Mouse (Mus musculus): ENCODE data around the gene Pitpnm2. TPM values are rescaled to one million over a fixed set of nuclear protein-coding genes. Genes with fewer than 3 reads are reported as not detected.

Pitpnm2 gene
- polyA plus RNA-seq, 1 experiment: not detected

DNA sequence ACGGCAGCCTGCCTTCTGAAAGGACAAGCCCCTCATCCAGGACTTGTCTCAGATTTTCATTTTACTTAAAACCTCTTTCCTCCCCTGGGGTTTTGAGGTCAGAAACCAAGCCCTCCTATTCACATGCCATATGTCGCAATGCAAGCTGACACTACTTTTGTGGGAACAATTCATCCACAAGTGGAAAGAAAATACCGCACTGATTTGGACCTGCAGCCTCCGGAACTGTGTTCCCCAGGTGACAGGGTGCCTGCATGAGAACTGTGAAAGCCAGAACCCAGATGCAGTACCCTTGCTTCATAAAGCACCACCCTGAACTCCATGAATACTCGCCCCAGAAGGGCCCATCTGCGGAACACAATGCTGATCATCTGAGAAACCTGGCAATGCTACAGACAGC lies 22.4 kb downstream of the Pitpnm2 start:
- TF ChIP-seq POLR2A (IDR thresholded peaks at IDR 0.05; ENCODE audit: insufficient read depth, low read depth, low read length) (no peak), CTCF (IDR thresholded peaks at IDR 0.05; ENCODE audit: insufficient read depth, low read depth, low read length) (no peak)
- peaks cover 52% of the 10 kb centered on the region for H3K4me1 ChIP-seq (ENCODE audit: control insufficient read depth, insufficient read depth, low read length)
- no peak overlapping the region for H3K4me3 ChIP-seq (ENCODE audit: insufficient read depth, low read depth, low read length)
- WGBS: 62% methylated on average over 6 of the region's 6 CpGs
- no peak overlapping the region for H3K27ac ChIP-seq (ENCODE audit: insufficient read depth, low read depth, low read length)

DNA sequence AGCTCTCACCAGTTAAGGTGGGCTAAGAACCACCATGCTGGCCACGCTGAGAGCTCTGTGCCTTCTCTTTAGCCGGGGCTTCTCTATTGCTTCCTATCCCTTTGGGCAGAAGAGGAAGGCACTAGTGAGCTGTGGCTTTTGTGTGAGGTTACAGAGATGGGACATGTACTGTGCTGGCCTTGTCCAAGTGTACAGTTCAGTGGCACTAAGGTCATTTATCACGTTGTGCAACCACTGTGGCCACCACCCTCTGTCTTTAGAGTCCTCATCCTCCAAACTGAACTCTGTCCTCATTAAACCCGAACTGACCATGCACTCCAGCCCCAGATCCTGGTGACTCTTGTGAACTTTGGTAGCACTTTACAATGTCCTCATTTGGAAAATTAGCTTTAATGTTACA lies 23.1 kb downstream of the Pitpnm2 start:
- Histone ChIP-seq H3K4me3 (ENCODE audit: insufficient read depth, low read depth, low read length) (no peak overlapping the region), H3K27ac (ENCODE audit: insufficient read depth, low read depth, low read length) (no peak overlapping the region), H3K4me1 (ENCODE audit: control insufficient read depth, insufficient read depth, low read length) (peaks cover 53% of the 10 kb centered on the region)
- TF ChIP-seq CTCF (IDR thresholded peaks at IDR 0.05; ENCODE audit: insufficient read depth, low read depth, low read length) (no peak), POLR2A (IDR thresholded peaks at IDR 0.05; ENCODE audit: insufficient read depth, low read depth, low read length) (no peak)
- 91% methylated on average over 4 of the region's 4 CpGs for WGBS

DNA sequence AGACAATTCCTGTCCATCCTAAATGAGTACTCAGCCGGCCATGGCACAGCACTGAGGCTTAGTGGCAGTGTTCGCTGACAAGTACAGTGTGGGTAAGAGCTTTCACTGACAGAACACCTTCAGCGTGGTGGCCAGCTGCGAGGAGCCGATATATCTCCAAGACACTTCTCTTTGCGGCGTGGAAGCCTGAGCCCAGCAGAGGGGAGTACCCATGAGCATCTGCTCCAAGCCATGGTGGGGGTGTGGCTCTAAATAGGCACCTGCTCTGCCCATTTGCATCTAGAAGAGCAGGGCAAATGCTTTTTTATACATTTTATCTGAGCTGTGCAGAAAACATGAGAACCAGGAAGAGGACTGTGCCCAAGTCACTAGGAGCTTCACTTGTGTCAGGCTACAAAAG lies 23.7 kb downstream of the Pitpnm2 start:
- Histone ChIP-seq H3K4me3 (ENCODE audit: insufficient read depth, low read depth, low read length) (no peak overlapping the region), H3K27ac (ENCODE audit: insufficient read depth, low read depth, low read length) (no peak overlapping the region; the same call in 1 of the 2 replicates), H3K4me1 (ENCODE audit: control insufficient read depth, insufficient read depth, low read length) (peaks cover 56% of the 10 kb centered on the region)
- WGBS: 79% methylated on average over 7 of the region's 7 CpGs
- TF ChIP-seq CTCF (IDR thresholded peaks at IDR 0.05; ENCODE audit: insufficient read depth, low read depth, low read length) (no peak), POLR2A (IDR thresholded peaks at IDR 0.05; ENCODE audit: insufficient read depth, low read depth, low read length) (no peak)

DNA sequence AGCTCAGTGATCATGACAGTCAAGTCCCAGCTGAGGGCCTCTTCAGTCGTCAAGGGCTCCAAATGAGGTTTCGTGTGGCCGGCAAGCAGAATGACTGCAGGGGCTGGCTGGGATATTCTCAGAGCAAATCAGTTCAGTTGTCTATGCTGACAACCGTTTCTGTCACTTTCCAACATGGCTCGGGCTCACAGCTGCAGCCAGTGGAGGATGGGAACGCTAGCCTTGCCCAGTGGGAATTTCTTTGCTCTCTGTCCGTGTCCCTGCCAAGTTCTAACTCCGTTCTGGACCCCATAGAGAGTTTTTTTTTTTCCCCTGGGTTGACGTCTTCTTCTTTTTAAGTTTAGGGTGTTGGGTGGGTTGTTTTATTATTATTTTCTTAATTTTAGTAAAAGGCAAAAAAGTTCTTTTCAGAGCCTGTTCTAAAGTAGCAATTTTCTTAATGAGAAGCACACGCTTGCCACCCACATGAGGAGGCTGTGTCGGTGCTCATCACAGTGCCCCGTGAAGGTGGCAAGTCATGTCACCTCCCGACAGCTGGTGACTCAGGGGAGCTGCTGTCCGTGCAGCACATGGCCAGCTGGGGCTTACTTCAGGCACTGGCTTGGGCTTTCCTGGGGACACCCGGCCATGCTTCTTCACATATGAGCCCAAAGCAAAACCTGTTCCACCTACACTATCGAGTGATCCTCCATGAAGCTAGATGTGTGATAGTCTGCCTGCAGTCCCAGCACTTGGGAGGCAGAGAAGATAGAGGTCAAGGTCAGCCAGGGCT lies 25.1 kb downstream of the Pitpnm2 start:
- H3K4me1 ChIP-seq (ENCODE audit: control insufficient read depth, insufficient read depth, low read length): peaks cover 63% of the 10 kb centered on the region
- TF ChIP-seq POLR2A (IDR thresholded peaks at IDR 0.05; ENCODE audit: insufficient read depth, low read depth, low read length) (no peak), CTCF (IDR thresholded peaks at IDR 0.05; ENCODE audit: insufficient read depth, low read depth, low read length) (no peak)
- H3K27ac ChIP-seq (ENCODE audit: insufficient read depth, low read depth, low read length): peak overlapping the region; percentile 96
- no peak overlapping the region for H3K4me3 ChIP-seq (ENCODE audit: insufficient read depth, low read depth, low read length)
- WGBS: 30% methylated on average over 16 of the region's 16 CpGs

DNA sequence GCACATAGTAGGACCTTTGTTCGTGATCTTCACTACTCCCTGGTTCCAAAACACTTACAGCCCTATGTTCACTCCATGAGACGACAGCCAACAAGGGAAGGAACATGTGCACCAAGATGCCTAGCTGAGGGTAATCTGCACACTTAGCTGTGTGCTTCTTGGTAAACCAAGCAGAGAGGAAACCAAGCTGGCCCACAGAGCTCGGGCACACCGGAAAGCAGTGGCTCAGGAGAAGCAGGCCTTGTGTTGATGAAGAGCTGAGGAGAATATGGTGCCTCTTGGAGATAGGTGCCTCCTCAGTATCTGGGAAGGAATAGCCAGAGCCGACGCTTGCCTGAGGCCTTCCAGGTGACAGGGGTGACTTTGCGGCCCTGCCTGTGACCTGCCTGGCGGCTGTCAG lies 26.0 kb downstream of the Pitpnm2 start:
- peaks cover 71% of the 10 kb centered on the region for H3K4me1 ChIP-seq (ENCODE audit: control insufficient read depth, insufficient read depth, low read length)
- WGBS: 92% methylated on average over 8 of the region's 8 CpGs
- H3K27ac ChIP-seq (ENCODE audit: insufficient read depth, low read depth, low read length): peak overlapping the region; percentile 96
- TF ChIP-seq CTCF (IDR thresholded peaks at IDR 0.05; ENCODE audit: insufficient read depth, low read depth, low read length) (no peak), POLR2A (IDR thresholded peaks at IDR 0.05; ENCODE audit: insufficient read depth, low read depth, low read length) (no peak)
- H3K4me3 ChIP-seq (ENCODE audit: insufficient read depth, low read depth, low read length): no peak overlapping the region

DNA sequence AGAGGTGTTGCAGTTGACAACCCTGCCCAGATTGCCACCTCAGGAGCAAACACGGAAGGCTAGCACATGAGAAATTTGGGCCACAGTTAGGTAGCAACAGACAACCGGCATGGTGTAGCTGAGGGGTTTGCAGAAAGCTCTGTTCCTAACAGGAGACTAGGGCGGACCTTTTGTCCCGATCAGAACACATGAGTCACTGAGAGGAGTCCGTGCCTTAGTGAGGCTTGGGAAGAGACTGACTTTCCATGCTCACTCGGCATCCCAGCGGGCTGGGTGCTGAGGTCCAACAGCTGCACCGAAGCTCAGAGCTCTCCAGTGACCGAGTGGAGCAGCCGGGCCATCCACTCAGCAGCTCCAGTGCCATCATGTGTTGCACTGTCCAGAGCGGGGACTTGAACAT lies 26.9 kb downstream of the Pitpnm2 start:
- H3K4me3 ChIP-seq (ENCODE audit: insufficient read depth, low read depth, low read length): no peak overlapping the region
- peak overlapping the region; percentile 96 for H3K27ac ChIP-seq (ENCODE audit: insufficient read depth, low read depth, low read length)
- WGBS: 56% methylated on average over 11 of the region's 11 CpGs
- H3K4me1 ChIP-seq (ENCODE audit: control insufficient read depth, insufficient read depth, low read length): peaks cover 77% of the 10 kb centered on the region
- no peak; the same call in 1 of the 2 replicates for TF ChIP-seq POLR2A (IDR thresholded peaks at IDR 0.05; ENCODE audit: insufficient read depth, low read depth, low read length)
- no peak for TF ChIP-seq CTCF (IDR thresholded peaks at IDR 0.05; ENCODE audit: insufficient read depth, low read depth, low read length)

DNA sequence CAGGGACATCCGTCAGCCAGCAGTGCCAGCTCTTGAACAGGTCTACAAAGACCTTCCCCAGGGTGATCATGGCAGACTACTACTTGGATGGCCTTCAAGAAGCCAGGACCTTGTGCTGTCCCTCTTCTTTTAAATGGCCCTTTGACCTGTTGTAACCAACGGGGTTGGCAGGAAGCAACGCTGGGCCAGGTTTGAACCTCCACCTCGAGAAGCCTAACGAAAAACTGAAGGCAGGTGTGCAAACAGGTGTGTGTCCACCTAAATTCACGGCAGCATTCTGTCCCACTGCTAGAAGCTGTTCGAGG lies 27.9 kb downstream of the Pitpnm2 start:
- Histone ChIP-seq H3K4me3 (ENCODE audit: insufficient read depth, low read depth, low read length) (no peak overlapping the region; the same call in 1 of the 2 replicates), H3K4me1 (ENCODE audit: control insufficient read depth, insufficient read depth, low read length) (peaks cover 77% of the 10 kb centered on the region), H3K27ac (ENCODE audit: insufficient read depth, low read depth, low read length) (peak overlapping the region; percentile 96)
- TF ChIP-seq CTCF (IDR thresholded peaks at IDR 0.05; ENCODE audit: insufficient read depth, low read depth, low read length) (no peak), POLR2A (IDR thresholded peaks at IDR 0.05; ENCODE audit: insufficient read depth, low read depth, low read length) (no peak)
- 45% methylated on average over 7 of the region's 7 CpGs for WGBS

DNA sequence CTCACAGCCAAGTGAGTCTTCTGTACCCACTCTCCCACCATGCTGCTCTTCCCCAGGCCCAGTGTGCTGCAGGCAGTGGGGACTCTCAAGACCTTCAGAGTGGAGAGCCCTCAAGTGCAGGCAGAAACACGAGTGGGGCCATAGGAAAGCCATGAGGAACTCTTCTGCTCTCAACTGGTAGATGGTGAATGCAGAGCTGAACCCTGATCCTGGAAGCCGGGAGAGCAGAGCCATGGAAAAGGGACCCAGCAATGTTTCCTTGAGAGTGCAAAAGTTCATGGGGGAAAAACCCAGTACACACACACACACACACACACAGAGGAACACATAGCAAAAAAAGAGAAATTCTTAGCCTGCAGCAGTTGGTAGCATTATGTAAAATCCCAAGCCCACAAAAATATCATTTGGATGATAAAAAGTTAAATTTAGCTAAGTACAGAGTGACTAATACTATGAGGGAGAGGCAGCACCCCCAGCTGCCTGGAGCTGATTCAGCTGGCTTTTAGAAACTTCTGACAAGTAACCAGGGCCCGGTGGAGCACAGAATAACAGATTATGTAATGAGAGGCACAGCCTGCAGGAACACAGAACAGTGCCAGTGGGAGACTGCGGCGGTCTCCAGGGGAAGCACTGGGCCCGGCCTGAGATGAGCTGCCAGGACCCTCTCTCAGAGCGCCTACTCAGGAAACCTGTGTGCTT lies 28.4 kb downstream of the Pitpnm2 start:
- 7% methylated on average over 7 of the region's 7 CpGs for WGBS
- Histone ChIP-seq H3K4me3 (ENCODE audit: insufficient read depth, low read depth, low read length) (no peak overlapping the region; the same call in 1 of the 2 replicates), H3K27ac (ENCODE audit: insufficient read depth, low read depth, low read length) (peak overlapping the region; percentile 98), H3K4me1 (ENCODE audit: control insufficient read depth, insufficient read depth, low read length) (peaks cover 78% of the 10 kb centered on the region)
- TF ChIP-seq CTCF (IDR thresholded peaks at IDR 0.05; ENCODE audit: insufficient read depth, low read depth, low read length) (no peak), POLR2A (IDR thresholded peaks at IDR 0.05; ENCODE audit: insufficient read depth, low read depth, low read length) (peak; percentile 40; the same call in 1 of the 2 replicates)

DNA sequence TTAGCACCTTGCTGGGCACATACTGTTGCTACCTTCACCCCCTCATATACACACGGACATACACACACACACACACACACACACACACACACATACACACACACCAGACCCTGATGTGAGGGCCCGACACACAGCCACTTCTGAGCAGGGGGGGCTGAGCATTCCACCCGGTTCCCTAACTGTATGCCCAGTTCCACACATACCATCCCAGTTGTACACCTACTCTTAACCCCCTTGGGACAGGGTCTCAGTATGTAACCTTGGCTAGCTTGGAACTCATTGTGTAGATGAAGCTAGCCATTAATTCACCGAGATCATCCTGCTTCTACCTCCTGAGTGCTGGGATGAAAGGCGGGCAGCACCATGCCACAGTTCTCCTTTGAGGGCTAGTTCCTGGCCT lies 29.0 kb downstream of the Pitpnm2 start:
- no peak for TF ChIP-seq CTCF (IDR thresholded peaks at IDR 0.05; ENCODE audit: insufficient read depth, low read depth, low read length)
- no peak for TF ChIP-seq POLR2A (IDR thresholded peaks at IDR 0.05; ENCODE audit: insufficient read depth, low read depth, low read length)

More for the DNA sequence above, 29.0 kb downstream of the Pitpnm2 start:
- H3K4me3 ChIP-seq (ENCODE audit: insufficient read depth, low read depth, low read length): no peak overlapping the region
- WGBS: 79% methylated on average over 5 of the region's 5 CpGs
- peaks cover 77% of the 10 kb centered on the region for H3K4me1 ChIP-seq (ENCODE audit: control insufficient read depth, insufficient read depth, low read length)
- peak overlapping the region; percentile 98 for H3K27ac ChIP-seq (ENCODE audit: insufficient read depth, low read depth, low read length)
